Mouse (Mus musculus) heart, postnatal 0 days (tissue): ENCODE data around the gene Ror2.

Experiments
- CTCF ChIP-seq: IDR thresholded peaks from 2 replicates; pipeline ENCODE4 v1.5.1; 2016; ENCODE audit warnings: antibody characterized with exemption, control low read depth, low read depth
- EP300 ChIP-seq: IDR thresholded peaks from 2 replicates; pipeline ENCODE4 v1.6.1; 2016; ENCODE audit warnings: antibody characterized with exemption, low read depth

DNA sequence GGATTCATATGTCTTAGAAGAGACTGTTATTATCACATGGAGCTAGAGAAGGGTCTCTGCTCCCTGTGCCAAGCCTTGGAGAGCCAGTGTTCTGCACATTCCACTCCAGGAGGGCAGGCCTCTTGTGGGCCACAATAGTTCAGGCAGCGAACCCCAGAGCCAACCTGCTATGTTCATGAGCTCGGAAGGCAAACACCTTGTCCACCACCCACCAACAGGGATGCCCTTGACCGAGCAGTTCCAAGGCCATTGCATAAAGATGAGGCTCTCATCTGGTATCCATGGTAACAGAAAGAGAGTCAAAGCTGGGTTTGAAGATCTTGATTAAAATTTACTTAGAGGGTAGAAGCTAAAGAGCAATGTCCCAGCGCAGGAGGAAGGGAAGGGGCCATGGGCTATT lies 107.8 kb downstream of the Ror2 start:
- TF ChIP-seq CTCF (no peak), EP300 (no peak)
